Mouse (Mus musculus) olfactory bulb, adult 2 months (tissue): Measurements from ENCODE around the gene Noa1. TPM values are rescaled to one million over a fixed set of nuclear protein-coding genes. Genes with fewer than 3 reads are reported as not detected.

Experiments
- H3K27ac ChIP-seq: fragments of 200-500 bp; 2 replicates; pipeline ENCODE4 v1.5.1; 2012; ENCODE audit warnings: low read depth, low read length; ENCODE audit not compliant: insufficient read depth
- H3K4me1 ChIP-seq: fragments of 200-500 bp; 2 replicates; pipeline ENCODE4 v1.6.1; 2012; ENCODE audit warnings: low read length; ENCODE audit not compliant: control insufficient read depth, insufficient read depth
- H3K4me3 ChIP-seq: fragments of 200-500 bp; 2 replicates; pipeline ENCODE4 v1.5.1; 2012; ENCODE audit warnings: mild to moderate bottlenecking, low read depth, low read length, moderate library complexity; ENCODE audit not compliant: insufficient read depth
- CTCF ChIP-seq: fragments of 200-500 bp; IDR thresholded peaks from 2 replicates; pipeline ENCODE4 v1.5.1; 2012; ENCODE audit warnings: low read depth, mild to moderate bottlenecking, low read length, moderate library complexity; ENCODE audit not compliant: insufficient read depth
- POLR2A ChIP-seq: fragments of 200-500 bp; IDR thresholded peaks from 2 replicates; pipeline ENCODE4 v1.6.1; 2012; ENCODE audit warnings: mild to moderate bottlenecking, low read depth, low read length, moderate library complexity; ENCODE audit not compliant: insufficient read depth
- WGBS: fragments of 180-500 bp; shearing (Covaris S2); methylation state at CpG from one replicate; pipeline ENCODE4 v1.1.7; 2018; 5-methylcytosine and 5-hydroxymethylcytosine counted together
- polyA plus RNA-seq: library from polyadenylated mRNA; stranded (reverse); fragments of >200 nt; gene quantifications from 2 replicates; pipeline ENCODE4 v1.2.4, GENCODE M21; 2012; ENCODE audit warnings: low replicate concordance; ENCODE audit not compliant: missing spikeins, insufficient read depth, insufficient read length

Noa1 gene
- polyA plus RNA-seq, 1 experiment, result not detected

DNA sequence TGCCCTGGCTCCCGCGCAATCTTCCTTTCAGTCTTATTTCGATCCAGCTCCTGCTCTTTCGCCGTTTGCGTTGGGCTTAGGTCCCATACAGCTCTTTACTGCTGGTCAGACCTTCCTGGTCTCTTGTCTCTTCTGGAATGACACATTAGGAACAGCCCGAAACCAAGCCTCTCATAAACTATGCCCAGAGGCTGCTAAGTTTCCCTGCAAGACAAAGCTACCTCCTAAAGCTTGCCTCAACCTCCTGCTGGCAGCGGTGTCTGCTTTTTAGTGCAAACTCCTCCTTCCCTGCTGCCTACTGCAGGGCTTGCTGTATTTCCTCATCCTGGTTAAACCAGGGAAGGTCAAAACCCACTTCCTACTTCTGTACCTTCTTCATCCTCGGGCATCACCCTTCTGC is 59.8 kb downstream of the Noa1 start:
- peaks cover 5% of the 10 kb centered on the region; the same call in 1 of the 2 replicates for H3K4me1 ChIP-seq
- 79% methylated on average over 9 of the region's 9 CpGs for WGBS
- no peak overlapping the region for H3K4me3 ChIP-seq
- no peak overlapping the region for H3K27ac ChIP-seq
- no peak for TF ChIP-seq CTCF
- no peak for TF ChIP-seq POLR2A

DNA sequence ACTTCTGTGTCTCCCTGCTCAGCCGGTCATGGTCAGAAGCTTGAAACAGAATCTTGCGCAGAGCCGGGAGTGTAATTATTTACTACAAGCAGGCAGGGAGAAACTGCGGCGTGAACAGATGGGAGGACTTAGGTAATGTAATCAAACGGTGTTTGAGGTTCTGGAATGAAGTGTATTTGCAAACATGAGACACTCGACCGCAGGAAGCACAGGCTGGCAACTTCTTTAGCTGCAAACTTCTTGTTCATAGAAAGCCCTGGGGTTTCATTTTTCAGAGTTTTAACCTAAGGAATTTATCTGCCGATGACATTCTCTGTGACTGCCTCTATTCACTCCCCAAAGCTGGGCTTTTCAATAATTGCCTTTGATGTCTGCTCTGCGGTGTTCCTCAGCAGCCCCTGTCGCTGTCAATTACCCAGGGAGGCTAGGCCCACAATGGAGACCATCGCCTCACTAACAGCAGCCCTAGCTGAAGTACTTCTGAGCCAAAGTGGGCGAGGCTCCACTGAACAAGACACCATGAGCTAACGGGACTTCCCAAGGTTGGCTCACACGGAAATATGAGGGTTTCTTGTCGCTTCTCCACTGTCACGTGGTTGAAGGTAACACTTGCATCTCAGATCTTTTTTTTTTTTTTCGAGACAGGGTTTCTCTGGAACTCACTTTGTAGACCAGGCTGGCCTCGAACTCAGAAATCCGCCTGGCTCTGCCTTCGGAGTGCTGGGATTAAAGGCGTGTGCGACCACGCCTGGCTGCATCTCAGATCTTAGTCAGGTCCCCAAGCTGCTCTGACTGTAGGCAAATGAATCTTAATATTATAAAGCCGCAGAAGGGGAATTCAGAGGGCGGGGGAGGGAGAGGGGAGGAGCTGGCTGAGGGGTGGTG is 63.9 kb downstream of the Noa1 start:
- no peak overlapping the region for H3K4me3 ChIP-seq
- no peak for TF ChIP-seq POLR2A
- 39% methylated on average over 26 of the region's 26 CpGs for WGBS

DNA sequence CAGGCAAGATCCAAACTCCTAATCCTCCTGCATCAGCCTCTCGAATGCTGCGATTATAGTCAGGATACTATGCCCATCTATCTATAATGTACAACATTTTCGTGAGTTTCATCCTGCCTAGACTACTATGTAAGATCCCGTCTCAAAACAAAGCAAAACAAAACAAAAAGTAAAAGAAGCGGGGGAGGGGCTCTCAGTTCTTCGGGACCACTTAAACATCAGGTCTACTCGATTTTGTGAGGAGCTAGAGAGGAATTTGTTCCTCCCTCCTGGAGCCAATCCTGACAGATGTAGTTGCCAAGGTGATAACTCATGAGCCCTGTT is 64.5 kb downstream of the Noa1 start:
- 44% methylated on average over 7 of the region's 7 CpGs for WGBS
- TF ChIP-seq CTCF, result no peak
- no peak for TF ChIP-seq POLR2A
- Histone ChIP-seq H3K4me3 (no peak overlapping the region), H3K4me1 (peaks cover 16% of the 10 kb centered on the region), H3K27ac (no peak overlapping the region)

More for the DNA sequence above, 63.9 kb downstream of the Noa1 start:
- H3K4me1 ChIP-seq, result peaks cover 16% of the 10 kb centered on the region
- no peak overlapping the region for H3K27ac ChIP-seq

- TF ChIP-seq CTCF, result no peak
- no peak for TF ChIP-seq POLR2A
- Histone ChIP-seq H3K27ac (no peak overlapping the region), H3K4me3 (no peak overlapping the region), H3K4me1 (peaks cover 16% of the 10 kb centered on the region)
- 42% methylated on average over 8 of the region's 8 CpGs for WGBS
Observed at GRCm38 (mm10) chr5:77244331-77244987, 65.4 kb downstream of the Noa1 start.

Other genes with a start within 250 kb of the Noa1 start
- not detected in 2 replicates for gene Hopx, start 195.0 kb downstream of the Noa1 start, polyA plus RNA-seq
- not detected in 2 replicates for gene Spink2, start 98.6 kb downstream of the Noa1 start, polyA plus RNA-seq
- not detected in 2 replicates for gene Rest, start 44.6 kb downstream of the Noa1 start, polyA plus RNA-seq
- gene Polr2b, start 63 bp upstream of the Noa1 start, polyA plus RNA-seq, result not detected in 2 replicates
- not detected in 2 replicates for gene Igfbp7, start 98.0 kb upstream of the Noa1 start, polyA plus RNA-seq